Mouse (Mus musculus) stomach, embryonic 15.5 days (tissue): ENCODE results near the gene Mdga1. TPM values are rescaled to one million over a fixed set of nuclear protein-coding genes. Genes with fewer than 3 reads are reported as not detected.

Experiments
- ATAC-seq: fragments of 200-750 bp; cut with Nextera tagmentation; 2 replicates; pipeline ENCODE4 v1.8.0; 2017; ENCODE audit warnings: low read depth, moderate number of reproducible peaks, moderate TSS enrichment; ENCODE audit not compliant: insufficient read depth, low FRiP score
- H3K27ac ChIP-seq: fragments of 300-500 bp; sonication (generic); 2 replicates; pipeline ENCODE4 v1.5.1; 2015; ENCODE audit warnings: mild to moderate bottlenecking, inconsistent platforms
- H3K27me3 ChIP-seq: fragments of 300-500 bp; sonication (generic); replicated peaks from 2 replicates; pipeline ENCODE4 v1.6.1; 2015; ENCODE audit warnings: inconsistent platforms
- H3K36me3 ChIP-seq: fragments of 300-500 bp; sonication (generic); 2 replicates; pipeline ENCODE4 v1.6.1; 2015; ENCODE audit warnings: inconsistent platforms
- H3K4me1 ChIP-seq: fragments of 300-500 bp; sonication (generic); 2 replicates; pipeline ENCODE4 v1.6.1; 2015; ENCODE audit warnings: inconsistent platforms
- H3K4me2 ChIP-seq: fragments of 300-500 bp; sonication (generic); 2 replicates; pipeline ENCODE4 v1.6.1; 2015; ENCODE audit warnings: mild to moderate bottlenecking, inconsistent platforms
- H3K4me3 ChIP-seq: fragments of 300-500 bp; sonication (generic); replicated peaks from 2 replicates; pipeline ENCODE4 v1.5.1; 2015; ENCODE audit warnings: inconsistent platforms
- H3K9ac ChIP-seq: fragments of 300-500 bp; sonication (generic); 2 replicates; pipeline ENCODE4 v1.6.1; 2015; ENCODE audit warnings: inconsistent platforms
- H3K9me3 ChIP-seq: fragments of 300-500 bp; sonication (generic); 2 replicates; pipeline ENCODE4 v1.6.1; 2016; ENCODE audit warnings: inconsistent platforms
- WGBS: fragments of 180-500 bp; shearing (Covaris S2); methylation state at CpG from one replicate; pipeline ENCODE4 v1.1.7; 2015; 5-methylcytosine and 5-hydroxymethylcytosine counted together
- polyA plus RNA-seq: library from polyadenylated mRNA; unstranded; fragments of >200 nt; fragmentation: Nextera tagmentation; extraction: Ambion mirVana; gene quantifications from 2 replicates; pipeline ENCODE4 v1.2.1, GENCODE M21; 2015

Gene Mdga1
- polyA plus RNA-seq, 1 experiment from 2014 or later: 3.6 TPM

DNA sequence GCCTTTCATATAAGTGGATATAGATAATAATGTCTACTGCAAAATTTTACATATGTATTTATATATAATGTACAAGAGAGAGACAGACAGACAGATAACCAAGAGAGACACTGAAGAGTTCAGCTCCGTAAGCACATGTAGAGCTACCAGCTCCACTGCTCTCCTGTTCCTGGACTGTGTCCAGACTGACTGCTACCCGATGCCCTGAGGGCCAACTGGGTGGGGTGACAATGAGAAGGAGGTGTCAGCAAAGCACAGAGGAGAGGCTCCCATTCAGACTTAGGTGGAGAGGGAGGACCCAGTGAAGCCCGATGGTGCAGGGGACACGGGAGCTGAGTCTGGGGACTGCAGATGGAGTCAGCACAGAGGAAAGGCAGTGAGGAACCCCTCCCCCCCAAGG, 9.1 kb upstream of the Mdga1 start:
- Histone ChIP-seq H3K4me1 (peaks cover 4% of the 10 kb centered on the region; the same call in 1 of the 2 replicates), H3K36me3 (no peaks in the 10 kb centered on the region), H3K27me3 (no peaks in the 10 kb centered on the region), H3K9me3 (no peaks in the 10 kb centered on the region), H3K27ac (no peak overlapping the region), H3K4me3 (no peak overlapping the region), H3K9ac (no peak overlapping the region), H3K4me2 (no peak overlapping the region)
- WGBS: 57% methylated on average over 4 of the region's 4 CpGs
- no peak for ATAC-seq

DNA sequence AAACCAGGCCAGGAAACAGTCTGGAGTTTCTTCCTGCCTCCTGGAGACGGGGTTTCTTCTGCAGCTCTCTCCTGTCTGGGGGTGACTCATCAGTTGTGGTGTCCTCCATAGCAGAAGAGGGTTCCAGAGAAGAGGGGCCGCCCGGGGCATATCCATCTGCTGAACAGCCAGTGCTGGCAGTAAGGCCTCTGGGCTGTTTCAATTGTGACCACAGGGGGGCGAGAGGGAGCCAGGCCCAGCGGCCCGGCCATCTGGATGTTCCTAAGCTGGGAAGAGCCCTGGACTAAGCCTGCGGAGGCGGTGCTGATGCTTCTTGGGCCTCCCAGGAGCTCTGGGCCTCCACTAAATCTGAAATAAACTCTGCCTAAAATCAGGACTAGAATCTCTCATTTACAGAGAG, 5.8 kb upstream of the Mdga1 start:
- H3K4me2 ChIP-seq: no peak overlapping the region
- no peak overlapping the region for H3K27ac ChIP-seq
- H3K4me1 ChIP-seq: peaks cover 4% of the 10 kb centered on the region; the same call in 1 of the 2 replicates
- no peak overlapping the region for H3K4me3 ChIP-seq
- 4% methylated on average over 8 of the region's 8 CpGs for WGBS
- ATAC-seq: peak; percentile 57; the same call in 1 of the 2 replicates
- H3K9ac ChIP-seq: no peak overlapping the region
- H3K36me3 ChIP-seq: no peaks in the 10 kb centered on the region
- H3K9me3 ChIP-seq: no peaks in the 10 kb centered on the region
- no peaks in the 10 kb centered on the region for H3K27me3 ChIP-seq

- Histone ChIP-seq H3K9ac (no peak overlapping the region), H3K4me2 (no peak overlapping the region), H3K4me3 (no peak overlapping the region), H3K27me3 (no peaks in the 10 kb centered on the region), H3K27ac (no peak overlapping the region), H3K9me3 (no peaks in the 10 kb centered on the region), H3K4me1 (no peaks in the 10 kb centered on the region), H3K36me3 (no peaks in the 10 kb centered on the region)
- no peak for ATAC-seq
- WGBS: 90% methylated on average over 7 of the region's 7 CpGs
Observed at GRCm38 (mm10) chr17:29973226-29973625, 3.3 kb upstream of the Mdga1 start.

DNA sequence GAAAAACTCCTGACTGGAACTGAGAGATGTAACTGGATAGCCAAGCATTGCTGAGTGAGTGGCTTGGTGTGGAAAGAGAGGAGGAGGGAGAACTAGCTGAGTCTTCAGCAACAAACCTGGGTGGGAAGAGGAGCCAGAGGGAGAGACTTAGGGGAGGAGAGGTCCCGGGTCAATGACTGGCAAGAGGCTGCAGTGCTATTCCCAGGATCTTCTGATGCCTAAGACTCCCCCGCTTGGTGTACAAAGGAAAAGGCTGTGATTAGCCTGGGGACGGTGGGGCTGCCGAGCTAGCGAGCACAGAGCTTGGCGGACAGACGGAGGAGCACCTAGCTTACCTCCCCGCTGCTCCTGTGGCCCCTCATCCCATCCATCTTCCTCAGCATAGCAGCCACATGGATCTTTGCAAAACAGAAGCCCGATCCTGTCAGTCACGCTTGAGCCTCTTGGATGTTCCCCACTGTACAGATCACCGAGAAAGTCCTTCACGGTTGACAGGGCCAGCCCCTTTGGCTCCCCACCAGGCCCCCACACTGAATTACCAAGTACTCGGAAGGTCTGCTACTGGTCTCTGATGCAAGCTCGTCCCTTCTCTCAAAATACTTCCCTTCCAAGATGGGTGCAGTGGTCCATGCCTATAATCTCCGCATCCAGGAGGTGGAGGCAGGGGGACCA, 2.0 kb upstream of the Mdga1 start:
- WGBS: 57% methylated on average over 15 of the region's 15 CpGs
- no peaks in the 10 kb centered on the region for H3K4me1 ChIP-seq
- H3K4me3 ChIP-seq: no peak overlapping the region
- no peak overlapping the region for H3K27ac ChIP-seq
- no peaks in the 10 kb centered on the region for H3K27me3 ChIP-seq
- H3K4me2 ChIP-seq: no peak overlapping the region
- H3K9me3 ChIP-seq: no peaks in the 10 kb centered on the region
- no peak overlapping the region for H3K9ac ChIP-seq
- H3K36me3 ChIP-seq: no peaks in the 10 kb centered on the region
- no peak for ATAC-seq

DNA sequence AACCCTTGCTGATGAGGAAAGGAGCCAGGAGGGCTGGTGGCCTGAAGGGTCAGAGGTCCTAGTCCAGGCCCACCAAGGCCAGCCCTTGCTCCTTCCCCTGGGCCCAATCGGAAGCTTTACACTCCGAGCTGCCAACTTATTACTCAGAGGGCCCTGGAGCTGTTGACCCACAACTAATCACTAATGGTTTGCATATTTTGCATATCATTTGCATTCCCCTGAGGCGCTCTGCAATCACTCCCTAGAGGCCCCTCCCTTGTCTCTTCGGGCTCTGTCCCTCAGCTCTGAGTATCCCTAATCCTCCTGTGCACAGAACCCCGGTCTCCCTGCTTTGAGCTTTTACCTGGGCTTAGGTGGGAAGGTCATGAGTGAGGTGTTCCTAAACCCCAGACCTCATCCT, 4.4 kb downstream of the Mdga1 start:
- 41% methylated on average over 5 of the region's 5 CpGs for WGBS
- Histone ChIP-seq H3K9me3 (no peaks in the 10 kb centered on the region), H3K4me1 (peaks cover 9% of the 10 kb centered on the region; the same call in 1 of the 2 replicates), H3K4me3 (no peak overlapping the region), H3K27ac (no peak overlapping the region), H3K36me3 (no peaks in the 10 kb centered on the region), H3K27me3 (0 out of 2 replicates have a peak, but pooled peaks cover 4% of the 10 kb centered on the region), H3K4me2 (no peak overlapping the region), H3K9ac (no peak overlapping the region)
- ATAC-seq: no peak

DNA sequence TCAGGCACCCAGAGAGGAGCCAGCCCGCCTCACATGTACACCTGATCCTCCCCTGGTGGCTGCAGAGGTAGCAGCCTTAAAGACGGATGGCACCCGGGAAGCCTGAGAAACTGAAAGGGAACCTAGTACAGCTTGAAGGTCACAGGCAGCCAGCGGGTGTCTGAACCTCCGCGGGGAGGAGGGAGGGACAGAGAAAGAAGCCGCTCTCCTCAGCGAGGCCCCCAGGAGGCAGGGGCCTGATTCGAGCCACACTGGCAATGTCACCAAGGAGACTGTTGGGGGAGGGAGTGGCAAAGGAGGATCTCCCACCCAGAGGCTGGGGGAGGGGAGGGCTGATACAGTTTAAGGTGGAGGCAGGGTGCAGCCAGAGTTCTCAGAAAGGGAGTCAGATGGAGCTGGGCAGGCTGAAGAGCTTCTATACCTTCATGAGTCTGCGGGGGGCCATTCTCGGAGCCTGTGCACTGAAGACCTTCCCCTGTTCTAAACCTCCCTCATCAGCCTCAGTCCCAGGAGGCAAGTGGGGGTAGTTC, 6.1 kb downstream of the Mdga1 start:
- 3% methylated on average over 11 of the region's 11 CpGs for WGBS
- Histone ChIP-seq H3K9me3 (no peaks in the 10 kb centered on the region), H3K9ac (no peak overlapping the region), H3K27me3 (0 out of 2 replicates have a peak, but pooled peaks cover 4% of the 10 kb centered on the region), H3K4me1 (peaks cover 9% of the 10 kb centered on the region; the same call in 1 of the 2 replicates), H3K27ac (no peak overlapping the region), H3K36me3 (no peaks in the 10 kb centered on the region), H3K4me3 (0 out of 2 replicates have a peak overlapping the region, but pooled peaks have one; percentile 7), H3K4me2 (peak overlapping the region; percentile 47)
- ATAC-seq: peak; percentile 43; the same call in 1 of the 2 replicates

GRCm38 (mm10) chr17:29955880-29956279, 14.0 kb downstream of the Mdga1 start:
- Histone ChIP-seq H3K4me2 (no peak overlapping the region), H3K9ac (no peak overlapping the region), H3K36me3 (no peaks in the 10 kb centered on the region), H3K9me3 (no peaks in the 10 kb centered on the region), H3K27me3 (no peaks in the 10 kb centered on the region), H3K4me1 (0 out of 2 replicates have a peak, but pooled peaks cover 5% of the 10 kb centered on the region), H3K4me3 (no peak overlapping the region), H3K27ac (no peak overlapping the region)
- no peak for ATAC-seq
- WGBS: 63% methylated on average over 8 of the region's 8 CpGs

- no peaks in the 10 kb centered on the region for H3K36me3 ChIP-seq
- H3K4me1 ChIP-seq: peaks cover 11% of the 10 kb centered on the region; the same call in 1 of the 2 replicates
- no peak overlapping the region for H3K27ac ChIP-seq
- H3K9me3 ChIP-seq: no peaks in the 10 kb centered on the region
- no peak overlapping the region for H3K4me2 ChIP-seq
- WGBS: 52% methylated on average over 5 of the region's 5 CpGs
- ATAC-seq: no peak
- no peaks in the 10 kb centered on the region for H3K27me3 ChIP-seq
- H3K9ac ChIP-seq: no peak overlapping the region
- H3K4me3 ChIP-seq: no peak overlapping the region
Observed at GRCm38 (mm10) chr17:29954316-29954715, 15.6 kb downstream of the Mdga1 start.

GRCm38 (mm10) chr17:29951100-29951499, 18.8 kb downstream of the Mdga1 start:
- no peak overlapping the region for H3K4me3 ChIP-seq
- peak overlapping the region; percentile 14; the same call in 1 of the 2 replicates for H3K4me2 ChIP-seq
- H3K9ac ChIP-seq: no peak overlapping the region
- H3K27me3 ChIP-seq: no peaks in the 10 kb centered on the region
- no peaks in the 10 kb centered on the region for H3K9me3 ChIP-seq
- H3K4me1 ChIP-seq: peaks cover 14% of the 10 kb centered on the region
- H3K27ac ChIP-seq: peak overlapping the region; percentile 55
- no peaks in the 10 kb centered on the region for H3K36me3 ChIP-seq
- ATAC-seq: peak; percentile 92
- 3% methylated on average over 6 of the region's 6 CpGs for WGBS

DNA sequence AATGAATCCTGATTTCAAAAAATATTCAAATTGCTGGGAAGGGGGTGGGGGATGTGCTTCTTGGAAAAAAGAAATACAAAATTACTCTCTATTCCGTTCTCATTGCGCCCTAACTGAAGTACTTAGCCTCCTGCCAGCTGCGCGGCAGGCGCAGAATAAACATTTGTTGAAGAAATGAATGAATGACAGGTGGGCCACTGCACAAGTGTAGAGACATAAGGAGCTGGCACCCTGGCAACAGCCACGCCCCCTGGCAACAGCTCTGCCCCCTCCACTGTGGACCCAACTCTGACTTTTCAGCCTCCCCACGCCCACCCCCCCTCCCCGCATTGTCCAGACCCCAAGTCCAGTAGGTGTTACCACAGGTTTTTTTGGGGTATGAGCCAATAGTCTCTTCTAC, 19.3 kb downstream of the Mdga1 start:
- 47% methylated on average over 8 of the region's 8 CpGs for WGBS
- ATAC-seq: peak; percentile 63
- H3K36me3 ChIP-seq: no peaks in the 10 kb centered on the region
- peaks cover 14% of the 10 kb centered on the region for H3K4me1 ChIP-seq
- no peaks in the 10 kb centered on the region for H3K27me3 ChIP-seq
- H3K4me3 ChIP-seq: no peak overlapping the region
- H3K9ac ChIP-seq: no peak overlapping the region
- H3K9me3 ChIP-seq: no peaks in the 10 kb centered on the region
- H3K4me2 ChIP-seq: peak overlapping the region; percentile 14; the same call in 1 of the 2 replicates
- H3K27ac ChIP-seq: peak overlapping the region; percentile 55; the same call in 1 of the 2 replicates

- ATAC-seq: no peak
- Histone ChIP-seq H3K4me1 (peaks cover 14% of the 10 kb centered on the region), H3K27ac (no peak overlapping the region), H3K9ac (no peak overlapping the region), H3K36me3 (no peaks in the 10 kb centered on the region), H3K4me3 (no peak overlapping the region), H3K27me3 (no peaks in the 10 kb centered on the region), H3K9me3 (no peaks in the 10 kb centered on the region), H3K4me2 (no peak overlapping the region)
- WGBS: 50% methylated on average over 5 of the region's 5 CpGs
Observed at GRCm38 (mm10) chr17:29947271-29947714, 22.6 kb downstream of the Mdga1 start.

GRCm38 (mm10) chr17:29944376-29944775, 25.5 kb downstream of the Mdga1 start:
- Histone ChIP-seq H3K27me3 (no peaks in the 10 kb centered on the region), H3K9me3 (no peaks in the 10 kb centered on the region), H3K4me3 (no peak overlapping the region), H3K4me2 (no peak overlapping the region), H3K36me3 (no peaks in the 10 kb centered on the region), H3K9ac (no peak overlapping the region), H3K27ac (no peak overlapping the region), H3K4me1 (peaks cover 3% of the 10 kb centered on the region; the same call in 1 of the 2 replicates)
- WGBS: 68% methylated on average over 11 of the region's 11 CpGs
- no peak for ATAC-seq
